Comparison of ENCODE assay signal across 11 mouse cellular contexts in genomic region chr8:83215065-83215464, GRCm38 (mm10). TPM values are rescaled to one million over a fixed set of nuclear protein-coding genes. Genes with fewer than 3 reads are reported as not detected.
DNase-seq lines count a peak whose midpoint lies in the region; ATAC-seq lines count a peak whose summit lies in the region.
"Had no signal": no experiment of that assay in that cellular context is flagged by ENCODE, and none has a peak within 500 bp of the region (broad histone marks: within the 10 kb centered on the region; RNA-seq: fewer than 3 reads in every experiment).

No protein-coding gene starts in this region.

- peaks cover 15% of the 10 kb centered on the region for H3K36me3 ChIP-seq in midbrain, embryonic 14.5 days (ENCODE audit: control insufficient read depth, insufficient read depth, low read length)
- H3K36me3 ChIP-seq in midbrain, embryonic 16.5 days (ENCODE audit: control insufficient read depth, insufficient read depth, low read length): peaks cover 15% of the 10 kb centered on the region

- no peaks in the 10 kb centered on the region for H3K4me1 ChIP-seq in midbrain, embryonic 14.5 days (ENCODE audit: control insufficient read depth, insufficient read depth, low read length)
- H3K4me1 ChIP-seq in midbrain, embryonic 16.5 days (ENCODE audit: control insufficient read depth, insufficient read depth, low read length): peaks cover 3% of the 10 kb centered on the region; the same call in 1 of the 2 replicates
- H3K4me1 ChIP-seq: embryonic facial prominence, embryonic 13.5 days; neural tube, embryonic 15.5 days had no signal

- peak; percentile 12 for DNase-seq in adrenal gland, postnatal 14 days
- no peak for DNase-seq in adrenal gland, postnatal 10 days
- DNase-seq in midbrain, embryonic 14.5 days: no peak
- no peak for DNase-seq in frontal cortex, adult 2 months (ENCODE audit: extremely low spot score in 1 of 2, low spot score in 1 of 2)
- DNase-seq in layer of hippocampus, postnatal 36 days: no peak

- H3K27me3 ChIP-seq in midbrain, embryonic 14.5 days (ENCODE audit: control insufficient read depth, insufficient read depth, low read length): no peaks in the 10 kb centered on the region
- no peaks in the 10 kb centered on the region for H3K27me3 ChIP-seq in midbrain, embryonic 16.5 days (ENCODE audit: control insufficient read depth, insufficient read depth, low read depth, low read length)
- H3K27me3 ChIP-seq: embryonic facial prominence, embryonic 13.5 days; neural tube, embryonic 15.5 days had no signal

- H3K4me2 ChIP-seq in midbrain, embryonic 14.5 days (ENCODE audit: low read length): no peak overlapping the region
- H3K4me2 ChIP-seq in midbrain, embryonic 16.5 days (ENCODE audit: low read length): no peak overlapping the region
- H3K4me2 ChIP-seq: embryonic facial prominence, embryonic 13.5 days; neural tube, embryonic 15.5 days had no signal

- no peak overlapping the region for H3K4me3 ChIP-seq in midbrain, embryonic 14.5 days (replicated peaks; ENCODE audit: low read depth, low read length)
- no peak overlapping the region for H3K4me3 ChIP-seq in midbrain, embryonic 16.5 days (ENCODE audit: low read depth, low read length)
- H3K4me3 ChIP-seq: embryonic facial prominence, embryonic 13.5 days; neural tube, embryonic 15.5 days had no signal

- no peak overlapping the region for H3K9ac ChIP-seq in midbrain, embryonic 14.5 days (replicated peaks; ENCODE audit: low read length)
- no peak overlapping the region for H3K9ac ChIP-seq in midbrain, embryonic 16.5 days (ENCODE audit: low read depth, low read length)
- H3K9ac ChIP-seq: embryonic facial prominence, embryonic 13.5 days; neural tube, embryonic 15.5 days had no signal

- no peaks in the 10 kb centered on the region for H3K9me3 ChIP-seq in midbrain, embryonic 14.5 days (ENCODE audit: control insufficient read depth, low read length)
- no peaks in the 10 kb centered on the region for H3K9me3 ChIP-seq in midbrain, embryonic 16.5 days (replicated peaks; ENCODE audit: control insufficient read depth, low read length, poor library complexity, severe bottlenecking)
- H3K9me3 ChIP-seq: embryonic facial prominence, embryonic 13.5 days; neural tube, embryonic 15.5 days had no signal

- H3K27ac ChIP-seq in midbrain, embryonic 14.5 days (replicated peaks; ENCODE audit: low read depth, low read length): 0 out of 2 replicates have a peak overlapping the region, but pooled peaks have one; percentile 26
- no peak overlapping the region for H3K27ac ChIP-seq in midbrain, embryonic 16.5 days (ENCODE audit: low read length)
- H3K27ac ChIP-seq: embryonic facial prominence, embryonic 13.5 days; neural tube, embryonic 15.5 days had no signal

- 58% methylated on average over 5 of the region's 5 CpGs for WGBS in midbrain, embryonic 14.5 days
- 59% methylated on average over 5 of the region's 5 CpGs for WGBS in midbrain, embryonic 16.5 days

- no peak for ATAC-seq in midbrain, embryonic 14.5 days (ENCODE audit: low FRiP score, low TSS enrichment)
- ATAC-seq in midbrain, embryonic 16.5 days: no peak
- peak; percentile 37 to 71; a peak in 2 of 4 replicates for ATAC-seq in hematopoietic stem cell, adult 5-6 weeks (replicated peaks in 1 of 2; ENCODE audit: insufficient read depth in 1 of 2, low FRiP score in 2 of 2, low TSS enrichment in 1 of 2, low read depth in 1 of 2, poor library complexity in 2 of 2, severe bottlenecking in 2 of 2)
- peak; percentile 97 for ATAC-seq in megakaryocyte-erythroid progenitor cell, adult 5-6 weeks (replicated peaks; ENCODE audit: low FRiP score, low TSS enrichment, poor library complexity, severe bottlenecking)

RNA-seq across cellular contexts. Expression of gene Gm10645, which starts 49.1 kb away (rescaled TPM):
- total RNA-seq in adrenal gland, postnatal 14 days (2021): not detected in 2 replicates
- total RNA-seq in adrenal gland, postnatal 10 days (2021): under 1 TPM; 0.45 to 0.57 TPM
- 9.3 and 13.1 TPM in 2 replicates for polyA plus RNA-seq in midbrain, embryonic 14.5 days (2014; fragmentation: Nextera tagmentation; extraction: Ambion mirVana)
- polyA plus RNA-seq in midbrain, embryonic 16.5 days (2015; fragmentation: Nextera tagmentation; extraction: Ambion mirVana): 6.1 and 6.9 TPM in 2 replicates
- total RNA-seq in hematopoietic stem cell, adult 5-6 weeks (2017): 0.56 and 2.2 TPM in 2 replicates
- not detected in 2 replicates for total RNA-seq in megakaryocyte-erythroid progenitor cell, adult 5-6 weeks (2014; fragmentation: Nextera tagmentation)
- not detected in 2 replicates for total RNA-seq in megakaryocyte-erythroid progenitor cell, adult 5-6 weeks (2017)
- 3.6 and 3.8 TPM in 2 replicates for polyA plus RNA-seq in frontal cortex, adult 2 months (2012; rRNA removed)
- under 1 TPM; 0.75 to 0.83 TPM for total RNA-seq in layer of hippocampus, postnatal 36 days (2021)
- total RNA-seq: granulocyte monocyte progenitor cell, adult 5-6 weeks had no signal

RNA-seq across cellular contexts. Expression of gene Tbc1d9, which starts 49.9 kb away (rescaled TPM):
- total RNA-seq in adrenal gland, postnatal 14 days (2021): 6.6 and 7.8 TPM in 2 replicates
- total RNA-seq in adrenal gland, postnatal 10 days (2021): 1 to 10 TPM; 7.0 to 8.4 TPM
- polyA plus RNA-seq in midbrain, embryonic 14.5 days (2014; fragmentation: Nextera tagmentation; extraction: Ambion mirVana): 21.7 and 22.1 TPM in 2 replicates
- polyA plus RNA-seq in midbrain, embryonic 16.5 days (2015; fragmentation: Nextera tagmentation; extraction: Ambion mirVana): 17.4 and 17.8 TPM in 2 replicates
- 7.6 and 16.9 TPM in 2 replicates for total RNA-seq in hematopoietic stem cell, adult 5-6 weeks (2017)
- 0.07 and 0.57 TPM in 2 replicates for total RNA-seq in megakaryocyte-erythroid progenitor cell, adult 5-6 weeks (2014; fragmentation: Nextera tagmentation)
- 0.84 and 1.4 TPM in 2 replicates for total RNA-seq in megakaryocyte-erythroid progenitor cell, adult 5-6 weeks (2017)
- polyA plus RNA-seq in frontal cortex, adult 2 months (2012; rRNA removed): 61.8 and 62.4 TPM in 2 replicates
- total RNA-seq in layer of hippocampus, postnatal 36 days (2021): 10 to 100 TPM; 65.0 to 65.7 TPM

Comparison
In these comparisons a context has a peak if more than half of its experiments do, and no peak if none do; other contexts are left out.
1. ATAC-seq: peak in hematopoietic stem cell, adult 5-6 weeks (2 of 2) and megakaryocyte-erythroid progenitor cell, adult 5-6 weeks (single experiment); none in midbrain, embryonic 14.5 days (single experiment) and midbrain, embryonic 16.5 days (single experiment).